Mouse (Mus musculus) monocyte, adult 5-6 weeks (primary cell): ENCODE measurements around the gene Upb1. TPM values are rescaled to one million over a fixed set of nuclear protein-coding genes. Genes with fewer than 3 reads are reported as not detected.
"Not testable (repeated sequence)": the region's sequence is repeated elsewhere in the genome, so short reads cannot be mapped to it uniquely, and the experiment has no call there.

Experiments used
- ATAC-seq: fragments of 153-309, 156-312 bp; replicated peaks from 2 replicates; pipeline ENCODE4 v1.8.0; 2017; ENCODE audit warnings: mild to moderate bottlenecking; ENCODE audit not compliant: low TSS enrichment, insufficient number of reproducible peaks, severe bottlenecking, poor library complexity, low FRiP score
- total RNA-seq: library from RNA; stranded (forward); fragments of 200-1000, 200-491, 200-594 nt; gene quantifications from 3 replicates; pipeline ENCODE4 v1.2.3, GENCODE M21; 2017

Upb1 gene
- 1.5 to 1.6 TPM (median 1.5 TPM) in 3 replicates for total RNA-seq

DNA sequence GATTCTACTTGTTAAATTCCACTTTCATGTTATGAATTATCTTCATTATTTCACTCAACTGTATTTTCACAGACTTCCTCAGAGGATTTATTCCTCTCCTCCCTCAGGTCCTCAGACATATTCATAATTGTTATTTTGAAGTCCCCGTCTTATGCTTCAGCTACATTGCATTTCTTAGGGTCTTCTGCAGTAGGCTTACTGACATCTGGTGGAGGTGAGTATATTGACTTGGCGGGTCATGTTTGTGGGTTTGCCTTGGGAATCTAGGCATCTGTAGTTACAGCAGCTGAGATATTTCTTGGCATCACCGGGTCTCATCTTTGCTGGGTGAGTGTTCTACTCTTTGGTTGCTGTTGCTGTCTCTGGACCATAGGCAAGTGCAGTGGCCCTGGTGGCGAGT lies at the start of gene Upb1:
Gene Upb1 (plus strand): TSS at position 158 of the 400 bp plus-strand sequence.
- no peak for ATAC-seq

DNA sequence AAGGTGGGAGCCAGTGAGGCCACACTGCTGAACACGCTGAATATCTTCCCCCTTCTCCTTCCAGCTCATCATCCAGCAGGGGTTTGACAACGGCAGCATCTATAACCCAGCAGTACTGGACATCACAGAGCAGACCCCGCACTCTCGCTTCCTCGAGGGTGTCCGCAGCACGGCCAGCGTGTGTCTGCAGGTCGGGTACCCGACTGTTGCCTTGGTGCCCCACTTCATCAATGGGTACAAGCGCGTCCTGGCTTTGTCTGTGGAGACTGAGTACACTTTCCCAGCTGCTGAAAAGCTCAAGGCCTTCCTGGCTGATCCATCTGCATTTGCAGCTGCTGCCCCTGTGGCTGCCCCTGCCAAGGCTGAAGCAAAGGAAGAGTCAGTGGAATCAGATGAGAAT lies 48.4 kb upstream of the Upb1 start:
- no peak for ATAC-seq

DNA sequence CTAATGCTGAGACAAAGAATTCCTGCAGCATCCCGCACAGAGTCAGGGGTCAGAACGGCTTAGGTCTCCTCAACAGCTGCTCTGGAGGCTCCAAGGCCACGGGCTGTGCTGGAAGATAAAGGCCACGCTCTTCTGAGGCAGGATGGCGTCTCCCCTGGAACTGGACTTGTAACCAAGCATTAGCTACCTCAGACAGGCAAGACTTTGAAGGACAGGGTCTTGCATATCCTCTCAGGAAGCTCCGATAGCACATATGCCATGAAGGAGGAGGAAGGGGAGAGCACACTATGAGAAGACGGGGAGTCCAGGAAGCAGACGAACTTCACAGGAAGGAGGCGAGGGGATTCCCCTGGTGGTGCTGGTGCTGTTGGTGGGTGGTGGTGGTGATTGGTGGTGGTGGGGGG lies 47.1 kb upstream of the Upb1 start:
- 0 out of 2 replicates have a peak, but pooled peaks have one; percentile 40 for ATAC-seq

DNA sequence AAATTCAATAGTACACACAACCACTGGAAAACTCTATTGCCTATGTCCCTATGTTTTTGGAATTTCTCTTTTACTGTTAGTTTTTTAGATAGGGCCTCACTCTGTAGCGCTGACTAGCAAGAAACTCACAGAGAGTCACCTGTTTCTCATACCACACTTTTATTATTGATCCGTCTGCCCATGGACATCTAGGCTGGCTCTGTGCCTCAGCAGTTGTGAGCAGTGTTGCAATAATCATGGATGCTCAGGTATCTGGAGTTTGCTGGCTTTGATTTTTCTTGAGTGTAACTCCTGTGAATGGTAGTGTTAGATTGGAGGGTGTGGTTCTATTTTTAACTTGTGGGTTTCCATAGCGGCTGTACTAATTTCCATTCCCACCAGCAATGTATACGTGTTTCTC lies 45.6 kb upstream of the Upb1 start:
- no peak for ATAC-seq

DNA sequence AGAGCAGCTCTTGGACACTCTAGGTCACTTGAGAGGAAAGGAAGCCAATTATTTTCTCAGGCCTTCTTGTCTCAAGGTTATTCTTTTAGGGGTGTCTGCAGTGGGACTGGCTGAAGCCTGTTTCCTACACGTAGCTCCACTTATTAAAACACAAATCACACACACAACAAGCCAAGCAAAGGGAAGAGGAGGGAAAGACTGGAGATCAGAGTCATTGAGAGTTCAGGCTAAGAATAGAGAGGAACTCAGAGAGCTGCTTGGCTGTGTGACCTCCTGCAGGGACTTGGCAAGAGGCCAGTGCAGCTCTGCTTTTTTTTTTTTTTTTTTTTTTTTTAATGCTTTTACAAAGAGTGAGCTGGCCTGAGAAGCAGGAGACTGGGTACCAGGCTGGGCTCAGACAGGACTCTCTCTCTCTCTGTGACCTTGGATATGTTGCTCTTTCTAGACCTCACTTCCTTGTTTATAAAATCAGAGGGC lies 36.7 kb upstream of the Upb1 start:
- ATAC-seq: not testable (repeated sequence)

DNA sequence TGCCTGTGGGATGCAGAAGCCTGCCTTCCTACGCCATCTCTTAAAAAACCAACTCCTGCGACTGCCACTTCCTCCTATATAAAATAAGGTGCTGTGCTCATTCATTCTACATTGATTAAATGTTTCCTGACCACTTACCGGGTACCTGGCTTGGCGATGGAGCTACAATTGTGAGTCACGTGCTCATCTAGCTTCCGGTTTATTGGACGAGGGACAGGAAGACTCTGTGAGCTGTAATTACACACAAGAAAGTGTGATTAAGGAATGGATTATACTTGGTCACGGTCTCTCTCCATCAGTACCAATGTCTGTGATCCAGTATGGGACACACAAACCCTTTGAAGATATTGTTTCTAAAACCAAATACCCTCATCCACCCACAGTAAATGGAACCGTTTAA lies 36.1 kb upstream of the Upb1 start:
- no peak for ATAC-seq

DNA sequence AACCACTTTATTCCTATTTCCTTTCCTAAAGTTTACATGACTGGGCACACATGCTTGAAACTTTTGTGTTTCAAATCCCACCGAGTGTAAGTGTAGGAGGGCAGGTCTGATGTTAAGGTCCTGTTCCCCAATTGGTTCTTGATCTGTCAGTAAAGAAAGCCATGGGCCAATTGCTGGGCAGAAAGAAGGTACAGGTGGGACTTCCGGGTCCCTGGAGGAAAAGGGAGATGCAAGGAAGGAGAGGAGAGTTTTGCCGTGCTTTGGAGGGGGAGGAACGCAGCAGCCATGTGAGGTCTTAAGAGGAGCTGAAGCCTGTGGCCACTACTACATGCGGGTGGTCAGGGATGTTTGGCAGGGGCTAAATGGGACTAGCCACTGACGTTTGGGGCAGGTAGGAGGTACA lies 35.7 kb upstream of the Upb1 start:
- peak; percentile 40; the same call in 1 of the 2 replicates for ATAC-seq

DNA sequence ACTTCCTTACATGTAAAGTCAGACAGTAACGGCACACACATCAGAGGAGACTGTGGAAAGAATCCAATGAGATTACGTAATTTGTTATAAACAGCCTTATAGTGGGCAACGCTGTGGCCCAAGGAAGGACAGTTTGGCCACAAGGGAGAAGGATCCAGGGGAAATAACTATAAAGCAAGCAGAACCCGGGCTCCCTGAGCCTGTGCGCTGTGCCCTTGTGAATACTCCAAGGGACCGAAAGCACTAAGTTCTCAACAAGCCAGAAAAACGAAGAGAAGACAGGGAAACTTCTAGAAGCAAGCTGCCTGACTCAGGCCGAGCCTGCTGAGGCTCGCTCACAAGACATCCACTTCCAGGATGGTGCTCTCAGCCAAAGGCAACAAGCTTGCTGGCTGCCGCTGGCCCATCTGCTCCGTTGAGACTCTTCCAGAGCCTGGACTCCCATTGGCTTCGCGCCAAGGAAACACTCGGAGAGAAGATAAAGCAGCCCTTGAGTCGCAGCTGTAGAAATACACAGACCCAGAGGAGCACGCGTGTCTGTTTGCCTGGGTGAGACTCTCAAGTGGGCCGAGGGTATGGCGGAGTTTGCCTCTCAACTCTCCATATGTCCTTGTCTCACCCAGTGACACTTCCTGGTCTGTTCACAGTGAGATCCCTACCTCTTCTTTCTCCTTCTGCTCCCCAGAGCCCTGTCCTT lies 27.1 kb upstream of the Upb1 start:
- not testable (repeated sequence) for ATAC-seq

DNA sequence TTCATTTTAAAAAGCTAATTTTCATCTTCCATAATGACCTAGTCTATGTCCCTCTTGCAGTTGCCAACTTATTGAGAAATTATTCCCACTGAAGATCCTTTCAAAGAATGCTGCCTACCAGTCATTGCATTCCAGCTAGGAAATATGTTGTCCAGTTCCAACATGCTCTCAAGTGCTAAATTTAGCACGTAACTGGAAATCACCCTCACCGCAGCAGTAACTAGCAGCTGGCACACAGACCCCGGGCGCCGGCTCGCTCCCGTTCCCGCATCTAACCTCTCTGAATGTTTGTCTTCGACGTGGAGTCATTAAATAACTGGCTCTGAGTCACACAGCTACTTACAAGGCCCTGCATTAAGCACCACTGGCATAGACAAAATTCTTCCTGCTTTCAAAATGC lies 22.2 kb upstream of the Upb1 start:
- ATAC-seq: no peak

DNA sequence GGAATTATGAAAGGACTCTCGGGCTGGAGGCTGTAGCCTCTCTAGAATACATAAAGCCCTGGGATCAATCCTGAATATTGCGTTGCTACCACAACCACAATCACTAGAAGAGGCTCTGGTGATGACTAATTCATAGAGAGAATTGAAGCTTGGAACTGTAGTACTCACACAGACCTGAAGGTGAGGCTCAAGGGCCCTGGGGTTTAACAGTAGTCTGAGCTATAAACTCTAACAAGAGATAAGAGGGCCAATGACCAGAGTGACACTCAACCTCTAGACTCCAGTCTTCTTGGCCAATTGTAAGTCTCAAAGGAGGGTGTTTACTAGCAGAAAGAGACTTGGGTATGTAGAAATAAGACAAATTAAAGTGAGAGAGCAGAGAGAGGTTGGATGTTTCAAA lies 10.8 kb upstream of the Upb1 start:
- no peak for ATAC-seq

DNA sequence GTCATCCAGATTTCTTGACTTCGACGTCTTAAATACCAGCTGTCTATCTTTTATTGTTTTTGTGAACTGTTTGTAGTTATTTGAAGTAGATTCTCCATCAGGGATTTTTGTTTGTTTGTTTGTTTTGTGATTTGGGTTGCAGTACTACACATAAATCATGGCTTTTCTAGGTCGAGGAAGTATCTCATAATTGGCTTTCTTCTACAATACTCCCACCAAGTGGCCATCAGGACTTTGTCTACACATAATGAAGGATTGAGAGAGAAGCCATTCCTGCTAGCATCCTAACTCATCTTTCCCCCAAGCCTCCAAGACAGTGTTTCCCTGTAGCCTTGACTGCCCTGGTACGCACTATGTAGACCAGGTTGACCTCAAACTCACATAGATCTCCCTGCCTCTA lies 10.1 kb upstream of the Upb1 start:
- no peak for ATAC-seq

DNA sequence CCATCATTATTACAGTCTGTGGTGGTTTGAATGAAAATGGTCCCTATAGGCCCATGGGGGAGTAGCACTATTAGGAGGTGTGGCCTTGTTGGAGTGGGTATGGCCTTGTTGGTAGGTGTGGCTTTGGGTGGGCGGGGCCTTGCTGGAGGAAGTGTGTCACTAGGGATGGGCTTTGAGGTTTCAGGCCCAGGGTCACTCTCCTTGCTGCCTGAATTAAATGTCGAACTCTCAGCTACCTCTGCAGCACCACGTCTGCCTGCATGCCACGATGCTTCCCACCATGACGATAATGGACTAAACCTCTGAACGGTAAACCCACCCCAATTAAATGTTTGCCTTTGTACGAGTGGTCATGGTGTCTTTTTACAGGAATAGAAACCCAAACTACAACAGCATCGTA lies 6.1 kb upstream of the Upb1 start:
- no peak for ATAC-seq

DNA sequence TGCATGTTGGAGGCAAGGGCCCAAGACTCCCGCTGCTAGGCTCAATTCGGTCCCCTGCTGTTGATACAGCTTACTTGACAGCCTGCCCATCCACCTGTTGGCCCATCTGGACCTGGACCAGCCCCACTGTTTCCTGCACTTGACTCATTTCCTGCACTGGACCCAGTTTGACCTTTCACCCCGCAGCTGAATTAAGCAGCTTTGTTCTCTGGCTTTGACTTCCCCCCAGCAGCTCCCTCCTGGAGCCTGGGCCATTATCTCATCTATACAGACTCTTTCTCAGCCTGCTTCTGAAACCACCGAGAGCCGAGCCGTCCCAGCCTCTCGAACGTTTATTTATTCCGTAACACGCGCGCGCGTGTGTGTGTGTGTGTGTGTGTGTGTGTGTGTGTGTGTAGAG lies 3.9 kb upstream of the Upb1 start:
- 0 out of 2 replicates have a peak, but pooled peaks have one; percentile 35 for ATAC-seq

DNA sequence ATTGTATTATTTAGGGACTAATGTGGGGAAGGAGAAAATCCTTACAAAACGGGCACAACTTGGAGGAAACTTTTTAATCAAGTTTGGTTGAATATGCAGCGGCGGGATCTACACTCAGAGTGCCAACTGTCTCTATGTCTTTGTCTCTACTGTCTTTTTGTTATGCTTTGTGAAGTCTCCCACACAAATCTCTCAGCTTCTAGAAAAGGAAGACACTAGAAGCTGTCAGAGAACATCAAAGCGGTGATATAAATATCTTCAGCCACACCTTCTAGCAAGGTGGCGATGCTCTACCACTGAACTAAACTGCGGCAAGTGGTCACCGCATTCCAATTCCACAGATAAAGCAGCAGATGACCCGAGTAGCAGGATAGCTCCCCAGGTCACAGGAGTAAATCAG lies 5.0 kb downstream of the Upb1 start:
- no peak for ATAC-seq

DNA sequence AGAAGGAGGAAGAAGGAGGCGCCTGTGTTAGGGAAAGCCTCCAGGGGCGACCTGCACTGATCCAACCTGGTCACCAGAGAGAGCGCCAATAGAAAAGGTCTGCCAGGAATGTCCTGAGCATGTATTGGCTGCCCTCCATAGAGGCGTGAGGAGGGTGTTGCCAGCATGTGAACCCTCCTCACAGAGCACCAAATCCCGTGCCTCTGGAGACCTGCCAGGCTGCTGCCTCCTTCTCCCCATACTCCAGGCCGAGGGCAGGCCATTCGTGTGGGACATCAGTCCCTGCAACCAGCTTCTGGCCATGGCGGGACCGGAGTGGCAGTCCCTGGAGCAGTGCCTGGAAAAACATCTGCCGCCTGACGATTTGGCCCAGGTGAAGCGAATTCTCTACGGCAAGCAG lies 5.8 kb downstream of the Upb1 start:
- no peak for ATAC-seq

DNA sequence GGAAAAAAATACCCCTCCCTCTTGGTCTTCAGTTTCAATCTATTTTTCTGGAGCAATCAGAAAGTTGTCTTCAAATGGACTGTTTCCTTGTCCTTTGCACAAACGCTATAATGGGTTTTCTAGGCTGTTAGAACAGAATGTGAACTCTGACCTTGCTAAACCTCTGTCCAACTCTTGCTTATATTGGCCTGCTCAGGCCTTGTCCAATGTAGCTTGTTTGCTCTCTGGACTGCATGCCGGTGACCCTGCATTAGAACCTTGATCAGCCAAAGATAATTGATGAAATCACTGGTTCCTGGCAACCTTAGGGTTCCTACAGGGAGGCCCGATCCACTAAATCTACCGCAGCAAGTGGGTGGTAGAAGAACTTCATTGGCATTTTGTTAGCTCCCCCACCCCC lies 6.8 kb downstream of the Upb1 start:
- ATAC-seq: no peak

DNA sequence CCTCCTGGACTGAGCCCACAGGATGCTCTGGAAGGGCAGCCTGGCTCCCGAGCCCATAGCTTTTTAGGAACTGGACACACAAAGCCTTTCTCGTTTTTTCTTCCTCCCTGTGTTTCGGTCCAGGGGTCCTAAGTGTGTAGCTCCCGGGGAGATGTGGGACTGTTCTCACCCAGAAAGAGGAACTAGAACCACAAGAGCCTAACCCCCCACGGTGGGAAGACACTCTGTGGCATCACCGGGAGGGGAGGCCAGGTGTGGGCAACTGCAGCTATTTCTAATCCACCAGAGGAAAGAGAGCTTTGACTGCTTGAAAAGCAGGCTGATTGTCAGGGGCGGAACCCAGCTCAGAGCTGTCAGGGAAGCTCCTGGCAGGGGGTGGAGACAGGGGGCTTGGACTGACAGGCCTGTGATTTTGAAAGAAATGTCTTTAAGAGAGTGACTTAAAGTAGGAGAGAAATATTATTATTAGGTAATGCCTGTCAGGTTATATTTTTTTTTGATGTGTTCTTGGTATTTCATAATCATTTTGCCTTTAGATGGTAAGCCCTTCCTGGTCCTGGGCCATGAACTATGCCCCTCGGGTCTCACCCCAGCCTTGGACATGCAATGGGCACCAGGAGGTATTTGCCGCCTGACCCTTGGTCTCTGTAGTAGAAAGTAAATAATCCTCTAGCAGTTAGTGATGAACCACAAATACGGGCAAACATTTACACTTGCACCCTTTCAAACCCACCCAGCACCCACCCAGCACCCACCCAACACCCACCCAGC lies 10.6 kb downstream of the Upb1 start:
- peak; percentile 29; the same call in 1 of the 2 replicates for ATAC-seq

DNA sequence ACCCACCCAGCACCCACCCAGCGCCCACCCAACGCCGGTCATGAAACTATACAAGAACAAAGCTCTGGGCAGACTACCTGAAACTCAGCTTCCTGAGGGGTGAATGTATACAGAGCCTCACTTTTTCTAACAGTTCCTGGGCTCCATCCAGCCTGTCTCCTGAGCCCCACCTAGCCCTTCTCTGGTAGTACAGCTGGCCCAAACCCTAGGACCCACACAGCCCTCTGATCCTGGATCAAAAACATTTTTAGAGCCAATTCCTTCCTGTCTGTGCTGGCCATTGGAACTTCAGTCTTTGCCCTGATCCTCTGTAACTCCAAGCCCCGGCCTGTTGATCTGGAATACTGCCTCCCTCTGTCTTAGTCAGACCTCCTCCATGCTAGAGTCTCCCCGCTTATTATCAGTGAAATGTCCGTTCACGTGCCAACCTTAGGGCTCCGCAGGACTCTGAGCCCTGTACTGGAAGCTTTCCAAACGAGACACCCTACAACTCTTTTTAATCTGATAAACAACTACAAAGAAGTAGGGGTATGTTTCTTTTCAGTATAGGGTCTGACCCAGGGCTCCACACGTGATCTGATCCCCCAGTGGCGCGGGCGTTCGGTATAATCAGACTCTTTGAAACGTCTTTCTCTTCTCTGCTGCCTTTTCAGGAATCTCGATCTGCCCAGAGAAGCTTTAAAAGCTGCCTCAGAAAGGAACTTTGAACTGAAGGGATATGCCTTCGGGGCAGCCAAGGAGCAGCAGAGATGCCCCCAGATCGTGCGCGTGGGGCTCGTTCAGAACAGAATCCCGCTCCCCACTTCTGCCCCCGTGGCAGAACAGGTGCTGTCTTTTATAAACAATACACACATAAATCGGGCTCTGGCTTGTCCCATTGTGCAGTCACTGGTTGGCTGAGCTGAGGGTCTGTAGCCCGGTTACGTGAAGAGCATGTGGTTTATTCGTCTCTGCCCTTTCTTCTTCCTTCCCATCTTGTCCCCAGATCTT lies 11.5 kb downstream of the Upb1 start:
- no peak for ATAC-seq

DNA sequence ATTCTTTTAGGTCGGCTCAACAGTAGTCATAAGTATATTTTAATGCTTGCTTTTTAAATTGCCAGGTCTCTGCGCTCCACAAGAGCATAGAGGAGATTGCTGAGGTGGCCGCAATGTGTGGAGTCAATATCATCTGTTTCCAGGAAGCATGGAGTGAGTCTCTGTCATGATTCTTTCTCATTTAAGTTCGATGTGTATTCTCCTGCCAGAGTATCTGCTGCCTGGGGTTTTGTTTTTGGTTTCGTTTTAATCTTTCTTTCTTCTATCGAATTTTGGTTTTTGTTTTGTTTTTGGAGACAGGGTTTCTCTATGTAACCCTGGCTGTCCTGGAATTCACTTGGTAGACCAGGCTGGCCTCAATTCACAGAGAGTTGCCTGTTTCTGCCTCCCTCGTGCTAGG lies 14.0 kb downstream of the Upb1 start:
- no peak for ATAC-seq
